Mouse (Mus musculus): ENCODE measurements at regions not wholly inside any gene's neighbourhood (a gene's known extent, or its start where the extent isn't known, plus 50 kb on each side); places are given as distances from the start of the nearest gene placed in this dataset.

- H3K9me3 ChIP-seq (ENCODE audit: control insufficient read depth, low read length) = no peaks in the 10 kb centered on the region
- no peaks in the 10 kb centered on the region for H3K4me1 ChIP-seq (replicated peaks; ENCODE audit: control insufficient read depth, insufficient read depth, low read length)
- no peak overlapping the region for H3K9ac ChIP-seq (ENCODE audit: low read length)
- no peaks in the 10 kb centered on the region for H3K27me3 ChIP-seq (replicated peaks; ENCODE audit: control insufficient read depth, insufficient read depth, low read length)
- no peak overlapping the region for H3K4me3 ChIP-seq (ENCODE audit: low read depth, low read length)
- WGBS = 65% methylated on average over 12 of the region's 12 CpGs
- H3K4me2 ChIP-seq (ENCODE audit: low read length) = no peak overlapping the region
- DNase-seq (ENCODE audit: low spot score) (no peak), ATAC-seq (replicated peaks; ENCODE audit: low FRiP score, low TSS enrichment, low read depth) (no peak)
- H3K36me3 ChIP-seq (ENCODE audit: control insufficient read depth, insufficient read depth, low read length) = no peaks in the 10 kb centered on the region
- H3K27ac ChIP-seq (ENCODE audit: low read depth) = no peak overlapping the region
These were observed 141.3 kb upstream of the Klf14 start for GRCm38 (mm10) chr6:31100084-31100579.

GRCm38 (mm10) chr6:31100749-31101148 is 141.9 kb upstream of the Klf14 start:
- H3K4me1 ChIP-seq (replicated peaks; ENCODE audit: control insufficient read depth, insufficient read depth, low read length) = no peaks in the 10 kb centered on the region
- H3K4me2 ChIP-seq (ENCODE audit: low read length) = no peak overlapping the region
- 36% methylated on average over 5 of the region's 5 CpGs for WGBS
- H3K27me3 ChIP-seq (replicated peaks; ENCODE audit: control insufficient read depth, insufficient read depth, low read length) = no peaks in the 10 kb centered on the region
- DNase-seq (ENCODE audit: low spot score) (no peak), ATAC-seq (replicated peaks; ENCODE audit: low FRiP score, low TSS enrichment, low read depth) (no peak)
- no peak overlapping the region for H3K27ac ChIP-seq (ENCODE audit: low read depth)
- no peak overlapping the region for H3K9ac ChIP-seq (ENCODE audit: low read length)
- no peaks in the 10 kb centered on the region for H3K9me3 ChIP-seq (ENCODE audit: control insufficient read depth, low read length)
- no peak overlapping the region for H3K4me3 ChIP-seq (ENCODE audit: low read depth, low read length)
- no peaks in the 10 kb centered on the region for H3K36me3 ChIP-seq (ENCODE audit: control insufficient read depth, insufficient read depth, low read length)

- H3K27me3 ChIP-seq (replicated peaks; ENCODE audit: control insufficient read depth, insufficient read depth, low read length) = no peaks in the 10 kb centered on the region
- H3K4me2 ChIP-seq (ENCODE audit: low read length) = no peak overlapping the region
- no peak overlapping the region for H3K27ac ChIP-seq (ENCODE audit: low read depth)
- H3K4me1 ChIP-seq (replicated peaks; ENCODE audit: control insufficient read depth, insufficient read depth, low read length) = no peaks in the 10 kb centered on the region
- H3K9me3 ChIP-seq (ENCODE audit: control insufficient read depth, low read length) = peaks cover 7% of the 10 kb centered on the region; the same call in 1 of the 2 replicates
- H3K9ac ChIP-seq (ENCODE audit: low read length) = no peak overlapping the region
- no peak overlapping the region for H3K4me3 ChIP-seq (ENCODE audit: low read depth, low read length)
- no peak for DNase-seq (ENCODE audit: low spot score)
- H3K36me3 ChIP-seq (ENCODE audit: control insufficient read depth, insufficient read depth, low read length) = no peaks in the 10 kb centered on the region
- ATAC-seq (replicated peaks; ENCODE audit: low FRiP score, low TSS enrichment, low read depth) = no peak
- WGBS = 73% methylated on average over 10 of the region's 10 CpGs
These were observed 147.4 kb upstream of the Klf14 start for GRCm38 (mm10) chr6:31106144-31106836.

- DNase-seq (ENCODE audit: low spot score) (no peak), ATAC-seq (replicated peaks; ENCODE audit: low FRiP score, low TSS enrichment, low read depth) (no peak)
- WGBS = 85% methylated on average over 10 of the region's 10 CpGs
- Histone ChIP-seq H3K9me3 (ENCODE audit: control insufficient read depth, low read length) (peaks cover 7% of the 10 kb centered on the region; the same call in 1 of the 2 replicates), H3K27me3 (replicated peaks; ENCODE audit: control insufficient read depth, insufficient read depth, low read length) (no peaks in the 10 kb centered on the region), H3K36me3 (ENCODE audit: control insufficient read depth, insufficient read depth, low read length) (no peaks in the 10 kb centered on the region), H3K4me3 (ENCODE audit: low read depth, low read length) (no peak overlapping the region), H3K4me1 (replicated peaks; ENCODE audit: control insufficient read depth, insufficient read depth, low read length) (no peaks in the 10 kb centered on the region), H3K27ac (ENCODE audit: low read depth) (no peak overlapping the region), H3K4me2 (ENCODE audit: low read length) (no peak overlapping the region), H3K9ac (ENCODE audit: low read length) (no peak overlapping the region)
These were observed 148.0 kb upstream of the Klf14 start for GRCm38 (mm10) chr6:31106856-31107359.

- Histone ChIP-seq H3K4me1 (replicated peaks; ENCODE audit: control insufficient read depth, insufficient read depth, low read length) (no peaks in the 10 kb centered on the region), H3K36me3 (ENCODE audit: control insufficient read depth, insufficient read depth, low read length) (no peaks in the 10 kb centered on the region), H3K27ac (ENCODE audit: low read depth) (no peak overlapping the region), H3K9me3 (ENCODE audit: control insufficient read depth, low read length) (peaks cover 7% of the 10 kb centered on the region; the same call in 1 of the 2 replicates), H3K4me2 (ENCODE audit: low read length) (no peak overlapping the region), H3K27me3 (replicated peaks; ENCODE audit: control insufficient read depth, insufficient read depth, low read length) (no peaks in the 10 kb centered on the region), H3K9ac (ENCODE audit: low read length) (no peak overlapping the region), H3K4me3 (ENCODE audit: low read depth, low read length) (no peak overlapping the region)
- 83% methylated on average over 4 of the region's 4 CpGs for WGBS
- ATAC-seq (replicated peaks; ENCODE audit: low FRiP score, low TSS enrichment, low read depth) (no peak), DNase-seq (ENCODE audit: low spot score) (no peak)
These were observed 148.5 kb upstream of the Klf14 start for GRCm38 (mm10) chr6:31107360-31107759.

GRCm38 (mm10) chr6:31107916-31108685 is 149.2 kb upstream of the Klf14 start:
- Histone ChIP-seq H3K36me3 (ENCODE audit: control insufficient read depth, insufficient read depth, low read length) (no peaks in the 10 kb centered on the region), H3K27me3 (replicated peaks; ENCODE audit: control insufficient read depth, insufficient read depth, low read length) (no peaks in the 10 kb centered on the region), H3K9ac (ENCODE audit: low read length) (no peak overlapping the region), H3K4me2 (ENCODE audit: low read length) (no peak overlapping the region), H3K9me3 (ENCODE audit: control insufficient read depth, low read length) (peaks cover 7% of the 10 kb centered on the region; the same call in 1 of the 2 replicates), H3K4me1 (replicated peaks; ENCODE audit: control insufficient read depth, insufficient read depth, low read length) (no peaks in the 10 kb centered on the region), H3K4me3 (ENCODE audit: low read depth, low read length) (no peak overlapping the region), H3K27ac (ENCODE audit: low read depth) (no peak overlapping the region)
- no peak for ATAC-seq (replicated peaks; ENCODE audit: low FRiP score, low TSS enrichment, low read depth)
- whole genome bisulfite sequencing = 77% methylated on average over 5 of the region's 5 CpGs
- DNase-seq (ENCODE audit: low spot score) = no peak

- Histone ChIP-seq H3K9ac (ENCODE audit: low read length) (no peak overlapping the region), H3K36me3 (ENCODE audit: control insufficient read depth, insufficient read depth, low read length) (no peaks in the 10 kb centered on the region), H3K27ac (ENCODE audit: low read depth) (no peak overlapping the region), H3K9me3 (ENCODE audit: control insufficient read depth, low read length) (peaks cover 7% of the 10 kb centered on the region; the same call in 1 of the 2 replicates), H3K4me2 (ENCODE audit: low read length) (no peak overlapping the region), H3K4me1 (replicated peaks; ENCODE audit: control insufficient read depth, insufficient read depth, low read length) (no peaks in the 10 kb centered on the region), H3K4me3 (ENCODE audit: low read depth, low read length) (no peak overlapping the region), H3K27me3 (replicated peaks; ENCODE audit: control insufficient read depth, insufficient read depth, low read length) (no peaks in the 10 kb centered on the region)
- no peak for DNase-seq (ENCODE audit: low spot score)
- ATAC-seq (replicated peaks; ENCODE audit: low FRiP score, low TSS enrichment, low read depth) = no peak
- WGBS = 94% methylated on average over 4 of the region's 4 CpGs
These were observed 150.7 kb upstream of the Klf14 start for GRCm38 (mm10) chr6:31109604-31110003.

- no peak overlapping the region for H3K9ac ChIP-seq (ENCODE audit: low read length)
- no peak for DNase-seq (ENCODE audit: low spot score)
- no peak for ATAC-seq (replicated peaks; ENCODE audit: low FRiP score, low TSS enrichment, low read depth)
- WGBS = 87% methylated on average over 13 of the region's 13 CpGs
- peaks cover 7% of the 10 kb centered on the region; the same call in 1 of the 2 replicates for H3K9me3 ChIP-seq (ENCODE audit: control insufficient read depth, low read length)
- H3K27me3 ChIP-seq (replicated peaks; ENCODE audit: control insufficient read depth, insufficient read depth, low read length) = no peaks in the 10 kb centered on the region
- H3K27ac ChIP-seq (ENCODE audit: low read depth) = no peak overlapping the region
- H3K36me3 ChIP-seq (ENCODE audit: control insufficient read depth, insufficient read depth, low read length) = no peaks in the 10 kb centered on the region
- H3K4me3 ChIP-seq (ENCODE audit: low read depth, low read length) = no peak overlapping the region
- 0 out of 2 replicates have a peak, but pooled peaks cover 2% of the 10 kb centered on the region for H3K4me1 ChIP-seq (replicated peaks; ENCODE audit: control insufficient read depth, insufficient read depth, low read length)
- H3K4me2 ChIP-seq (ENCODE audit: low read length) = no peak overlapping the region
These were observed 153.6 kb upstream of the Klf14 start for GRCm38 (mm10) chr6:31112293-31113077.

All from intestine, embryonic 14.5 days (tissue).